Mouse (Mus musculus) erythroblast, embryonic 14.5 days (primary cell): ENCODE data around the gene Kcnmb4.

Experiments used
- GATA1 ChIP-seq: IDR thresholded peaks from 2 replicates; pipeline ENCODE4 v1.6.1; 2012; ENCODE audit warnings: low read length, inconsistent platforms, mixed read lengths
- TAL1 ChIP-seq: IDR thresholded peaks from 3 replicates; pipeline ENCODE4 v1.6.1; 2012; ENCODE audit warnings: low read length, inconsistent platforms, mixed read lengths

GRCm38 (mm10) chr10:116473759-116474549 is at the start of gene Kcnmb4:
- TF ChIP-seq GATA1 (no peak), TAL1 (no peak)
